Mouse (Mus musculus) embryonic facial prominence, embryonic 14.5 days (tissue): Measurements from ENCODE around the gene Apof. TPM values are rescaled to one million over a fixed set of nuclear protein-coding genes. Genes with fewer than 3 reads are reported as not detected.
A peak's percentile ranks its signal among the peaks of the same experiment; 100 is the strongest.
"Not testable (repeated sequence)": the region's sequence is repeated elsewhere in the genome, so short reads cannot be mapped to it uniquely, and the experiment has no call there.

Experiments
- ATAC-seq: fragments of 200-750 bp; cut with Nextera tagmentation; 2 replicates; pipeline ENCODE4 v1.8.0; 2017; ENCODE audit warnings: low read depth, moderate number of reproducible peaks, moderate TSS enrichment
- DNase-seq: peaks from one replicate; pipeline ENCODE4 v3.0.0-alpha.2; 2015; ENCODE audit warnings: low spot score
- H3K27ac ChIP-seq: fragments of 300-500 bp; sonication (generic); replicated peaks from 2 replicates; pipeline ENCODE4 v1.5.1; 2014; ENCODE audit warnings: low read depth, mild to moderate bottlenecking, low read length, moderate library complexity
- H3K27me3 ChIP-seq: fragments of 300-500 bp; sonication (generic); replicated peaks from 2 replicates; pipeline ENCODE4 v1.6.1; 2014; ENCODE audit warnings: low read length; ENCODE audit not compliant: control insufficient read depth, insufficient read depth
- H3K36me3 ChIP-seq: fragments of 300-500 bp; sonication (generic); 2 replicates; pipeline ENCODE4 v1.6.1; 2014; ENCODE audit warnings: low read length, mixed read lengths; ENCODE audit not compliant: control insufficient read depth, insufficient read depth
- H3K4me1 ChIP-seq: fragments of 300-500 bp; sonication (generic); 2 replicates; pipeline ENCODE4 v1.6.1; 2014; ENCODE audit warnings: antibody characterized with exemption, low read length; ENCODE audit not compliant: control insufficient read depth, insufficient read depth
- H3K4me2 ChIP-seq: fragments of 300-500 bp; sonication (generic); 2 replicates; pipeline ENCODE4 v1.6.1; 2014; ENCODE audit warnings: low read depth, mild to moderate bottlenecking, low read length, moderate library complexity, mixed read lengths
- H3K4me3 ChIP-seq: fragments of 300-500 bp; sonication (generic); 2 replicates; pipeline ENCODE4 v1.5.1; 2014; ENCODE audit warnings: low read depth, mild to moderate bottlenecking, low read length
- H3K9ac ChIP-seq: fragments of 300-500 bp; sonication (generic); 2 replicates; pipeline ENCODE4 v1.6.1; 2014; ENCODE audit warnings: low read depth, mild to moderate bottlenecking, low read length, moderate library complexity, mixed read lengths
- H3K9me3 ChIP-seq: fragments of 300-500 bp; sonication (generic); 2 replicates; pipeline ENCODE4 v1.6.1; 2016; ENCODE audit warnings: low read length; ENCODE audit not compliant: control insufficient read depth
- WGBS: fragments of 180-500 bp; shearing (Covaris S2); extraction: QIAGEN DNeasy Blood & Tissue Kit; methylation state at CpG from one replicate; pipeline ENCODE4 v1.1.7; 2014; 5-methylcytosine and 5-hydroxymethylcytosine counted together
- polyA plus RNA-seq: library from polyadenylated mRNA; unstranded; fragments of >200 nt; fragmentation: Nextera tagmentation; extraction: Ambion mirVana; gene quantifications from 2 replicates; pipeline ENCODE4 v1.2.1, GENCODE M21; 2014

The Apof gene
- polyA plus RNA-seq, 1 experiment from 2014 or later: not detected

GRCm38 (mm10) chr10:128263393-128264310 lies 4.8 kb upstream of the Apof start:
- ATAC-seq: no peak

GRCm38 (mm10) chr10:128269206-128269910 lies 887 bp downstream of the Apof start:
- peak overlapping the region; percentile 73; the same call in 1 of the 2 replicates for H3K4me2 ChIP-seq
- H3K4me3 ChIP-seq: no peak overlapping the region
- H3K27ac ChIP-seq: no peak overlapping the region
- no peak overlapping the region for H3K9ac ChIP-seq
- no peaks in the 10 kb centered on the region for H3K27me3 ChIP-seq
- no peaks in the 10 kb centered on the region for H3K36me3 ChIP-seq
- WGBS: 90% methylated on average over 16 of the region's 16 CpGs
- H3K9me3 ChIP-seq: no peaks in the 10 kb centered on the region
- no peaks in the 10 kb centered on the region for H3K4me1 ChIP-seq
- ATAC-seq (no peak), DNase-seq (no peak)

More at GRCm38 (mm10) chr10:128263393-128264310, 4.8 kb upstream of the Apof start:
- H3K4me1 ChIP-seq: no peaks in the 10 kb centered on the region
- H3K27ac ChIP-seq: no peak overlapping the region
- H3K36me3 ChIP-seq: no peaks in the 10 kb centered on the region
- H3K4me2 ChIP-seq: no peak overlapping the region
- H3K4me3 ChIP-seq: no peak overlapping the region
- H3K27me3 ChIP-seq: no peaks in the 10 kb centered on the region
- H3K9me3 ChIP-seq: no peaks in the 10 kb centered on the region
- WGBS: 74% methylated on average over 6 of the region's 6 CpGs
- DNase-seq: no peak
- no peak overlapping the region for H3K9ac ChIP-seq

DNA sequence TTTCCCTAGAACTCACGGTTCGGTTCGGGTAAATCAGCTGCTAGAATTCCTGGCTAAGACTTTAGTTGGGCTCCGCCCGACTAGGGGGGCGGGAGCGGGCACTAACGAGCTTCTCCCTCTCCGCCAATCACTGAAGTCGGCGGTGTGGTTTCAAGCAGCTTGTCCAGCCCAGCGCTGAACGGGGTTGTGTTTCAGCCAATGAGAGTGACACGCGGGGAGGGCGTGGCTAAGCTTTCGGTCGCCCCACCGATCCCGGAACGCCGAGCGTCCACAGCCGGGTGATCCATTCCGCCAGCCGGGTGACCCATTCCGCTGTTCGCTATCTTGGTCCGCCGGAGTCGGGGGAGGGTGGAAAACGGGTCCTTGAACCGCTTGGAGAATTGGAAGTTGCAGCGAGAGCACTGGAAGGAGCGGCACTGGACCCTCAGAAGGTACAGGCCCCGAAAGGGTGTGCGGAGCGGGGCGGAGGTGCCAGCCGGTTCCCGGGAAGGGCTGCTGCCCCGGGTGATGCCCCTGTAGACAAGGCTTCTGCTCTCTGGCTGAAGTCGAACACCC lies 1.9 kb downstream of the Apof start, which contains the start of gene Stat2:
Gene Stat2 (plus strand): TSS at position 273 of the 555 bp plus-strand sequence.
- H3K4me2 ChIP-seq: peak within 1 kb of the TSS; percentile 73
- H3K27ac ChIP-seq: peak within 1 kb of the TSS; percentile 74
- no peaks in the 10 kb centered on the region for H3K36me3 ChIP-seq
- H3K27me3 ChIP-seq: no peaks in the 10 kb centered on the region
- no peaks in the 10 kb centered on the region for H3K4me1 ChIP-seq
- H3K4me3 ChIP-seq: peak within 1 kb of the TSS; percentile 82
- DNase-seq: peak; percentile 99
- ATAC-seq: peak; percentile 99
- under 1% methylated on average over 35 of the region's 43 CpGs for WGBS
- no peaks in the 10 kb centered on the region for H3K9me3 ChIP-seq
- peak within 1 kb of the TSS; percentile 76 for H3K9ac ChIP-seq

DNA sequence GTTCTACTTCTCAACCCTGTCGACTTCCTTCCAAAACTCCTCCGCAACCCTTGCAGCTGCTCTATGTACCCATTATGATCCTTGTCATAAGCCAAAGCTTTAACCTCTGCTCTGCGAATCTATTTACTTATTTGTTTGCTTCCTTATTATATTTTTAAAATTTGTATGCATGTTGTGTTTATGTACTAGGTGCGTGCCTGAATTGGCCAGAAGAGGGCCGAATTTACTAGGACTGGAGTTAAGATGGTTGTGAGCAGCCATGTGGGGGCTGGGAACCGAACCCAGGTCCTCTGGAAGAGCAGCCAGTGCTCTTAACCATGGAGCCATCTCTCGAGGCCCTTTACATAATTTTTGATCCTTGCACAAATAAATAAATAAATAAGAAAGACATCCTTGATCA lies 2.4 kb downstream of the Apof start:
- H3K9me3 ChIP-seq: no peaks in the 10 kb centered on the region
- no peaks in the 10 kb centered on the region for H3K4me1 ChIP-seq
- peak overlapping the region; percentile 82 for H3K4me3 ChIP-seq
- no peaks in the 10 kb centered on the region for H3K36me3 ChIP-seq
- no peaks in the 10 kb centered on the region for H3K27me3 ChIP-seq
- DNase-seq (no peak), ATAC-seq (no peak)
- H3K27ac ChIP-seq: peak overlapping the region; percentile 74; the same call in 1 of the 2 replicates
- peak overlapping the region; percentile 73 for H3K4me2 ChIP-seq
- H3K9ac ChIP-seq: peak overlapping the region; percentile 76
- WGBS: 40% methylated on average over 7 of the region's 7 CpGs

DNA sequence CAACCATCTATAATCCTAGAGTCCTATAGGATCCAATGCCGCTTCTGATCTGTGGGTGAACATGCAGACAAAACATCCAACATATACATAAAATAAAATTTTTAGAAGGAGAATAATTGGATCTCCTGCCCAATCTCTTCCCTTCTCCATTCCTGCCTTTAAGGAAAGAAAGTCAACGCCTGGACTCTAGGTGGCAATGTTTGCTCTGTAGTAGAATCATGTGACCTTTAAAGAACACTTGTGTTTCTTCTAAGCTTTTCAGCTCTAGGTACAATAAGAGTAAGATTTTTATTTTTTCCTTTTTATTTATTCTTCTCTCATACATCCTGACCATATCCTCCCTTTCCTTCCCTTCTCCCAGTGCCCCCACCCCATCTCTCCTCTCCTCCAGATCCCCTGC lies 3.4 kb downstream of the Apof start:
- H3K4me1 ChIP-seq: no peaks in the 10 kb centered on the region
- 66% methylated on average over 2 of the region's 2 CpGs for WGBS
- ATAC-seq: no peak

DNA sequence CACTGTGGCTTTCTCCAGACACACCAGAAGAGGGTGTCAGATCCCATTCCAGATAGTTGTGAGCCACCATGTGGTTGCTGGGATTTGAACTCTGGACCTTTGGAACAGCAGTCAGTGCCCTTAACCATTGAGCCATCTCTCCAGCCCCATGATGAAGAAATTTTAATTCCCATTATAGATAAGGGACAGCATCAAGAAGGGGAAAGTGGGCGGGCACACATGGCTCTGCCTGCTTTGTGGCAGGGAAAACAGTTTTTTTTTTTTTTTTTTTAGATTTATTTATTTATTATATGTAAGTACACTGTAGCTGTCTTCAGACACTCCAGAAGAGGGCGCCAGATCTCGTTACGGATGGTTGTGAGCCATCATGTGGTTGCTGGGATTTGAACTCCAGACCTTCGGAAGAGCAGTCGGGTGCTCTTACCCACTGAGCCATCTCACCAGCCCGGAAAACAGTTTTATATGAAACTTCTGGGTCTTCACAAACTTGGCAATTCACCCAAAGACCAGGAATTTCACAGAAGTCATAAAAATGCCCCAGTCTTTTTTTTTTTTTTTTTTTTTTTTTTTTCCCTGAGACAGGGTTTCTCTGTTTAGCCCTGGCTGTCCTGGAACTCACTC lies 4.5 kb downstream of the Apof start:
- H3K27me3 ChIP-seq: not testable (repeated sequence)
- 92% methylated on average over 4 of the region's 7 CpGs for WGBS

More for the DNA sequence above, 3.4 kb downstream of the Apof start:
- H3K27ac ChIP-seq: no peak overlapping the region
- H3K4me3 ChIP-seq: no peak overlapping the region
- no peak overlapping the region for H3K9ac ChIP-seq
- no peak for DNase-seq
- H3K36me3 ChIP-seq: peaks cover 6% of the 10 kb centered on the region; the same call in 1 of the 2 replicates
- no peaks in the 10 kb centered on the region for H3K27me3 ChIP-seq
- no peaks in the 10 kb centered on the region for H3K9me3 ChIP-seq
- no peak overlapping the region for H3K4me2 ChIP-seq

GRCm38 (mm10) chr10:128275374-128275773 lies 6.9 kb downstream of the Apof start:
- not testable (repeated sequence) for H3K4me1 ChIP-seq, H3K4me3 ChIP-seq, H3K4me2 ChIP-seq, H3K9ac ChIP-seq, DNase-seq, ATAC-seq, H3K27ac ChIP-seq, H3K27me3 ChIP-seq, H3K9me3 ChIP-seq
- WGBS: 85% methylated on average over 1 of the region's 1 CpGs
- peaks cover 21% of the 10 kb centered on the region for H3K36me3 ChIP-seq

More for the DNA sequence above, 4.5 kb downstream of the Apof start:
- ATAC-seq, H3K4me1 ChIP-seq, H3K9me3 ChIP-seq, H3K4me2 ChIP-seq, DNase-seq, H3K4me3 ChIP-seq, H3K27ac ChIP-seq, H3K9ac ChIP-seq: not testable (repeated sequence)
- peaks cover 12% of the 10 kb centered on the region; the same call in 1 of the 2 replicates for H3K36me3 ChIP-seq

DNA sequence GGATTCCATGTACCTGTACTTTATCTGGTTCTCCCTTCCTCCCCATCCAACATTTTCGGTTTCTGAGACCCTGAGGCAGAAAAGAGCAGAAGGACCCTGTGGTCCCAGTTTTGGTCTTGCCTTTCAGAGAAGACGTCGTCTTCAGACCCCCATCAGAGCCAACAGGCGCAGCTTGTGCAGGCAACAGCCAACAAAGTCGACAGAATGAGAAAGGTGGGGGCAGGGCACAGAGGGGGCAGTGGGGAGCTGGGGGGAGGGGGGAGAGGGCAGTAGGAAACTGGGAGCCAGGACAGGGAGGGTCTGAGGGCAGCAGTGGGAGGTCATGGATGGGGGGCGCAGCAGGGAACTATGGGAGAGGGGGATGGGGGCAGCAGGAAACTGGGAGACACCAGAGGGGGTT lies 9.7 kb downstream of the Apof start:
- no peak overlapping the region for H3K9ac ChIP-seq
- no peaks in the 10 kb centered on the region for H3K4me1 ChIP-seq
- H3K4me2 ChIP-seq: no peak overlapping the region
- no peak overlapping the region for H3K27ac ChIP-seq
- no peak for DNase-seq
- H3K36me3 ChIP-seq: peaks cover 37% of the 10 kb centered on the region
- ATAC-seq: no peak
- H3K4me3 ChIP-seq: no peak overlapping the region
- no peaks in the 10 kb centered on the region for H3K27me3 ChIP-seq
- 40% methylated on average over 5 of the region's 6 CpGs for WGBS
- no peaks in the 10 kb centered on the region for H3K9me3 ChIP-seq
